Mouse (Mus musculus) liver, adult 2 months (tissue): ENCODE results near the gene Fermt1. TPM values are rescaled to one million over a fixed set of nuclear protein-coding genes. Genes with fewer than 3 reads are reported as not detected.

ENCODE experiments used
- DNase-seq: peaks from one replicate; pipeline ENCODE4 v3.0.0-alpha.2; 2011; ENCODE audit warnings: low read depth, low spot score; ENCODE audit errors: extremely low read depth
- H3K27ac ChIP-seq: fragments of 200-500 bp; replicated peaks from 2 replicates; pipeline ENCODE4 v1.5.1; 2012; ENCODE audit warnings: low read depth, mild to moderate bottlenecking, control low read depth, inconsistent platforms, low read length; ENCODE audit not compliant: insufficient read depth
- H3K27me3 ChIP-seq: fragments of 200-500 bp; 2 replicates; pipeline ENCODE4 v1.6.1; 2012; ENCODE audit warnings: mild to moderate bottlenecking, moderate library complexity, low read length, inconsistent platforms; ENCODE audit not compliant: control insufficient read depth, insufficient read depth
- H3K36me3 ChIP-seq: fragments of 200-500 bp; 2 replicates; pipeline ENCODE4 v1.6.1; 2012; ENCODE audit warnings: low read length, inconsistent platforms; ENCODE audit not compliant: control insufficient read depth, insufficient read depth
- H3K4me1 ChIP-seq: fragments of 200-500 bp; 2 replicates; pipeline ENCODE4 v1.6.1; 2011; ENCODE audit warnings: low read length; ENCODE audit not compliant: control insufficient read depth, insufficient read depth
- H3K4me3 ChIP-seq: fragments of 200-500 bp; 2 replicates; pipeline ENCODE4 v1.5.1; 2011; ENCODE audit warnings: low read depth, mild to moderate bottlenecking, control low read depth, low read length, moderate library complexity; ENCODE audit not compliant: insufficient read depth
- H3K79me2 ChIP-seq: fragments of 200-500 bp; 2 replicates; pipeline ENCODE4 v1.6.1; 2012; ENCODE audit warnings: inconsistent platforms, mild to moderate bottlenecking, low read length, moderate library complexity; ENCODE audit not compliant: control insufficient read depth, insufficient read depth
- H3K9ac ChIP-seq: fragments of 200-500 bp; 2 replicates; pipeline ENCODE4 v1.6.1; 2012; ENCODE audit warnings: low read depth, mild to moderate bottlenecking, control low read depth, inconsistent platforms, low read length
- CTCF ChIP-seq: fragments of 200-500 bp; IDR thresholded peaks from 2 replicates; pipeline ENCODE4 v1.5.1; 2011; ENCODE audit warnings: low read depth, low read length, control low read depth
- POLR2A ChIP-seq: fragments of 200-500 bp; IDR thresholded peaks from 2 replicates; pipeline ENCODE4 v1.6.1; 2011; ENCODE audit warnings: low read length, control low read depth; ENCODE audit not compliant: insufficient read depth; ENCODE audit errors: extremely low read depth
- WGBS: fragments of 180-500 bp; shearing (Covaris S2); methylation state at CpG from one replicate; pipeline ENCODE4 v1.1.7; 2018; 5-methylcytosine and 5-hydroxymethylcytosine counted together
- polyA plus RNA-seq: library from polyadenylated mRNA; depleted of rRNA; stranded (reverse); fragments of >200 nt; gene quantifications from 2 replicates; pipeline ENCODE4 v1.2.3, GENCODE M21; 2012
- total RNA-seq: library from RNA; depleted of rRNA; stranded (reverse); fragments of >200 nt; gene quantifications from 2 replicates; pipeline ENCODE4 v1.2.3, GENCODE M21; 2014

Gene Fermt1
- total and polyA plus RNA-seq, 2 experiments, result 0.28 to 0.38 TPM

DNA sequence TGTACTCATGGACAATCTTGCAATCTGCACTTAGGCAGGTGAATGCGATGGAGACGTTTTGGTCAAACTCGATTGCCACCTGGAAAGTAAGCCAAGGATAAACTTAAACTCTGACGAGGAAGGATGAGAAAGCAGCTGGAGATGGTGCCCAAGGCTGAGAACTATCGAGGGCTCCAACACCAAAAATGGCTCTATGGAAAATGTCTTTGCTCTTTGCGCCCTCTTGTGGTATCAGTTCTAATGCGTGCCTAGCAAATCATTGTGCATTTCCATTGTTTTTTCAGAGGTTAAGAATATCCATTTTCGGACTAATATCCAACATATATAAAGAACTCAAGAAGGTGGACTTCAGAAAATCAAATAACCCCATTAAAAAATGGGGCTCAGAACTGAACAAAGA, 38.9 kb downstream of the Fermt1 start:
- H3K9ac ChIP-seq, result no peak overlapping the region
- DNase-seq, result peak; percentile 38
- H3K4me1 ChIP-seq, result no peaks in the 10 kb centered on the region
- H3K27me3 ChIP-seq, result no peaks in the 10 kb centered on the region
- H3K79me2 ChIP-seq, result no peaks in the 10 kb centered on the region
- 22% methylated on average over 8 of the region's 8 CpGs for WGBS
- no peak for TF ChIP-seq POLR2A
- TF ChIP-seq CTCF, result peak; percentile 62
- no peak overlapping the region for H3K4me3 ChIP-seq
- no peaks in the 10 kb centered on the region for H3K36me3 ChIP-seq
- H3K27ac ChIP-seq, result no peak overlapping the region

DNA sequence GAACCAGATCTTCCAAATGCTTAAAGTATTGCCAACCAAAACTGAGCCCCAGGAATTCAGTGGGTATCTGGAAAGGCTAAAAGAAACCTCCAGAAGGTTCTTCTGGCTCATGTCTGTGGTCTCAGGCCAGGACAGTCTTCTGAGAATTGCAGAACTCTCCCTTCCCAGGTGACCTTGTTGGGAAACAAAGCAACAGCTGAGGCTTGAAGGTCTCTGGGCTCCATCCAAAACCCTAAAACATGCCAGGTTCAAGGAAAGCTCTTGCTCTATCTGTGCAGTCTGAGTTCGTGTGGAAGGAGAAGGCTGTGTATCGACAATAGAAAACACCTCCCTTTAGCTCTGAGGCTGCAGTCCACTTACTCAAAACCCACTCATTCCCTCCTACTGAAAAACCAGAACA, 40.7 kb downstream of the Fermt1 start:
- no peak for TF ChIP-seq CTCF
- TF ChIP-seq POLR2A, result no peak
- 72% methylated on average over 2 of the region's 2 CpGs for WGBS
- H3K36me3 ChIP-seq, result no peaks in the 10 kb centered on the region
- DNase-seq, result no peak
- H3K4me3 ChIP-seq, result no peak overlapping the region
- H3K27me3 ChIP-seq, result no peaks in the 10 kb centered on the region
- H3K4me1 ChIP-seq, result no peaks in the 10 kb centered on the region
- no peak overlapping the region for H3K27ac ChIP-seq
- H3K79me2 ChIP-seq, result no peaks in the 10 kb centered on the region
- no peak overlapping the region for H3K9ac ChIP-seq

DNA sequence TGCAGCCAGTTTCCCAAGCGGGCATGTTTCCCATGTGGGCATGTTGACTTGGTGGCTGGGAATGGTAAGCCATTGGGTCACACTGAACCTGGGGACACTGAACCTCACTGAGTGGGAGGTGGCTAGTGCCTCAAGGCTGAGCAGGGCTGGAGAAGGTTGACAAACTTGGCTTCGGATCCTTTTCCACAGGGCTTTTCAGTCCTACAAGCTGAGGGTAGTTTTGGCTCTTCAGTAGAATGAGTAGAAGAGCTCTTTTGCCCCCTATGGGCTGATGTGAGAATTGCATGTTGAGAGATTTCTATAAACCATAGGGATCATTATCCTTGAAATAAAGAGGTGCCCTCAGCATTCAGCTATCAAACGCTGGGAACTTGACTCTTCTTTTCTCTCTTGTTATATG, 42.2 kb downstream of the Fermt1 start:
- no peaks in the 10 kb centered on the region for H3K4me1 ChIP-seq
- peak; percentile 26; the same call in 1 of the 2 replicates for TF ChIP-seq CTCF
- no peak for TF ChIP-seq POLR2A
- H3K27ac ChIP-seq, result no peak overlapping the region
- DNase-seq, result peak; percentile 100
- H3K4me3 ChIP-seq, result no peak overlapping the region
- H3K9ac ChIP-seq, result no peak overlapping the region
- H3K36me3 ChIP-seq, result no peaks in the 10 kb centered on the region
- 10% methylated on average over 3 of the region's 3 CpGs for WGBS
- H3K79me2 ChIP-seq, result no peaks in the 10 kb centered on the region
- no peaks in the 10 kb centered on the region for H3K27me3 ChIP-seq

DNA sequence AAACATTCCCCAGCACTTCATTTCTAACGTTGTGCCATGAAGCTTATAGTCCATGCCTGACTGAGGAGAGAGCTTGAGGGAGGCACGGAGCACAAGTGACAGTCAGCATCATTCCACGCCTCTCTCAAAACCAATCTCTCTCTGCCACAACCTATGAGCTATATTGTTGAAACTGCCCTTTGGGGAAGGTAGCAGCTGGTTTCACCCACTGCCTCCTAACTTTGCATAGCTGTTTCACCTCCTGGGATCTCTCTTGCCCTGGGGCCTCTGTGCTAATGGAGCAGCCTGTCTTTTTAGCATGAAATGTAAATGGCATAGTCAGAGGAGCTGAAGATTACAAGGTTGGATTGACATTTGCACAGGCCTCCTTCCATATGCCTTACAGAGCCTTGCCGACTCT, 43.6 kb downstream of the Fermt1 start:
- Histone ChIP-seq H3K27me3 (no peaks in the 10 kb centered on the region), H3K4me3 (no peak overlapping the region), H3K9ac (no peak overlapping the region), H3K36me3 (no peaks in the 10 kb centered on the region), H3K27ac (no peak overlapping the region), H3K4me1 (no peaks in the 10 kb centered on the region), H3K79me2 (no peaks in the 10 kb centered on the region)
- WGBS, result 97% methylated on average over 3 of the region's 4 CpGs
- TF ChIP-seq POLR2A (no peak), CTCF (no peak)
- DNase-seq, result no peak

DNA sequence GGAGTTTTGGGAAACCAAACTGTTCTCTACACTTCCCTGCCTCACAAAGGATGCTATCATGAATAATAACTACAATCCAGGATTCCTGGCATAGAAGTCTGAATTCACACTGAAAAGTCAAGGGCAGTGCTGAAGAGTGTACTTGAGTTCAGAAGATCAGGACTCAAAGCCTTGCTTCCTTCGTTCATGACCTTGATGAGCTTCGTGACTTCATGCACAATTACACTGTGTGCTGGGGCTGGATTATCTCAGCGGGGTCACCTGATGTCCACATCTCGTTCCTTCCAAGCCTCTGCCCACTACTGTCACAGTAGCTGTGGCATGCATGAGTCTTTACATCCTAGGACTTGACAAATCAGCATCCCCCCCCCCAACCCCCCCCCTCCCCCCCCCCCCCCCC, 44.1 kb downstream of the Fermt1 start:
- Histone ChIP-seq H3K27ac (no peak overlapping the region), H3K27me3 (no peaks in the 10 kb centered on the region), H3K4me1 (no peaks in the 10 kb centered on the region), H3K4me3 (no peak overlapping the region), H3K36me3 (no peaks in the 10 kb centered on the region), H3K9ac (no peak overlapping the region), H3K79me2 (no peaks in the 10 kb centered on the region)
- no peak for DNase-seq
- TF ChIP-seq POLR2A (no peak), CTCF (no peak)
- WGBS, result 80% methylated on average over 4 of the region's 4 CpGs

DNA sequence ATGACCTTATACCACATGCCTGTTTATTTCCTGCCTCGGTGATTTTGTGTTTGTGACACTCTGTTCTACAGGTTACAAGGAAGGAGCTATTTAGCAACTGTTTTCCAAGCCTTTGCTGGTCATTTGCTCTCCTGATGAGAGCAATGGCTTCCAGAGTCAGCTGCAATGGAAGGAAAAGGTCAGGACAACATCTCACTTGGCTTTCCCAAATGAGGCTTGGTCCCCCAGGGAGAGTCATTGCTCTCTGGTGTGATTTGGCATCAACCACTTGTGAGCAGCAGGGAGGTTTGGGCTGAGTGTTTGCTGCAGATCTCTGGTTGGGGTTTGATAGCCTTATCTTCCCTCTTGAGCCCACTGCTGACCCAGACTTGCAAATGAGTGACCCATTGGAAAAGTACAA, 45.1 kb downstream of the Fermt1 start:
- Histone ChIP-seq H3K27me3 (no peaks in the 10 kb centered on the region), H3K36me3 (no peaks in the 10 kb centered on the region), H3K4me3 (no peak overlapping the region), H3K9ac (no peak overlapping the region), H3K79me2 (no peaks in the 10 kb centered on the region), H3K4me1 (no peaks in the 10 kb centered on the region), H3K27ac (no peak overlapping the region)
- TF ChIP-seq CTCF (no peak), POLR2A (no peak)
- DNase-seq, result no peak
- WGBS, result 84% methylated on average over 1 of the region's 1 CpGs
